Mouse (Mus musculus): ENCODE data around the gene Gm8453. TPM values are rescaled to one million over a fixed set of nuclear protein-coding genes. Genes with fewer than 3 reads are reported as not detected.
"Not testable (repeated sequence)": the region's sequence is repeated elsewhere in the genome, so short reads cannot be mapped to it uniquely, and the experiment has no call there.

The Gm8453 gene
- not detected for total RNA-seq (2021)

GRCm38 (mm10) chr7:22229384-22229783, at the start of gene Gm8453:
Gene Gm8453, minus strand, starts transcription at chr7:22229484.
- intact Hi-C loops (cut with DNase I); DNase-seq: not testable (repeated sequence)

- DNase-seq; intact Hi-C loops (cut with DNase I): not testable (repeated sequence)
Measured at GRCm38 (mm10) chr7:22201164-22201563, 28.1 kb downstream of the Gm8453 start, which contains the start of gene Gm8653. Gene Gm8653, minus strand, starts transcription at chr7:22201264.

- intact Hi-C loops (cut with DNase I); DNase-seq: not testable (repeated sequence)
Measured at GRCm38 (mm10) chr7:22189077-22189476, 40.2 kb downstream of the Gm8453 start, which contains the start of gene Vmn1r143. Gene Vmn1r143, plus strand, starts transcription at chr7:22189377.

Other genes with a start within 250 kb of the Gm8453 start
- not detected for gene Vmn1r137, start 234.9 kb downstream of the Gm8453 start, total RNA-seq (2021)
- not detected for gene Vmn1r138, start 200.6 kb downstream of the Gm8453 start, total RNA-seq (2021)
- not detected for gene Gm6176, start 173.2 kb downstream of the Gm8453 start, total RNA-seq (2021)
- not detected for gene Vmn1r139, start 160.4 kb downstream of the Gm8453 start, total RNA-seq (2021)
- not detected for gene Gm16451, start 111.2 kb downstream of the Gm8453 start, total RNA-seq (2021)
- not detected for gene Gm10666, start 94.7 kb downstream of the Gm8453 start, total RNA-seq (2021)
- gene Vmn1r142, start 65.4 kb downstream of the Gm8453 start, total RNA-seq (2021): not detected
- gene Vmn1r143, start 40.1 kb downstream of the Gm8453 start, total RNA-seq (2021): not detected
- not detected for gene Gm8653, start 28.2 kb downstream of the Gm8453 start, total RNA-seq (2021)
- gene Gm4187, start 100.2 kb upstream of the Gm8453 start, total RNA-seq (2021): not detected
- gene Gm8660, start 141.6 kb upstream of the Gm8453 start, total RNA-seq (2021): not detected
- gene Vmn1r148, start 184.1 kb upstream of the Gm8453 start, total RNA-seq (2021): not detected
- not detected for gene Vmn1r149, start 208.7 kb upstream of the Gm8453 start, total RNA-seq (2021)
- not detected for gene Gm10665, start 234.6 kb upstream of the Gm8453 start, total RNA-seq (2021)

All from heart, postnatal 10 days (tissue).